Mouse (Mus musculus) bone marrow, adult 2 months (tissue): ENCODE results near the gene Ccdc188.

ENCODE experiments used
- CTCF ChIP-seq: fragments of 200-500 bp; IDR thresholded peaks from 2 replicates; pipeline ENCODE4 v1.5.1; 2011; ENCODE audit warnings: low read length, control low read depth; ENCODE audit not compliant: control insufficient read depth, insufficient read depth
- POLR2A ChIP-seq: fragments of 200-500 bp; IDR thresholded peaks from 2 replicates; pipeline ENCODE4 v1.6.1; 2011; ENCODE audit warnings: low read depth, mild to moderate bottlenecking, control low read depth, low read length, borderline replicate concordance; ENCODE audit not compliant: control insufficient read depth

DNA sequence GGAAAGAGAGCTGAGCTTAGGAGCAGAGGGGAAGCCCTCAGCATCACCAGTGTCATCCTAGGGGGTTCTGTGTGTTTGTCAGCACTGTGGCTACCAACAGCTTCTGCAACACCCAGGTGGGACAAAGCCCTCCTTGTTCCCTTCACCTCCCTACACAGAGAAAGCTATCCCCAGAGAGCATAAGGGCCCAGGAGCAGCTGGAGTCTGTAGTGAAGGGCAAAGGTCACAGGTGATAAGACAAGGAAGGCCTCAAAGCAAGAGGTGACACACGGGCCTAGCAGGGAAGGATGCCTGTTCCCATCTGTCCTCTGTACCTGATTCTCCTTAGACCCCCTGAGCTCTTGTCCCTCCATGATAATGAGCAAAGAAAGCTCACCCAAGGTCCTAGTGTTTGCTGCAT lies 16.1 kb upstream of the Ccdc188 start:
- TF ChIP-seq CTCF (no peak), POLR2A (no peak)
